Mouse (Mus musculus): ENCODE data around the gene Erbin. TPM values are rescaled to one million over a fixed set of nuclear protein-coding genes. Genes with fewer than 3 reads are reported as not detected.
A peak's percentile ranks its signal among the peaks of the same experiment; 100 is the strongest.

Erbin gene
- total RNA-seq, 2 experiments from 2014 or later = 41.2 to 43.2 TPM

GRCm38 (mm10) chr13:103919234-103919955 lies 919 bp downstream of the Erbin start:
- peak; percentile 10 for DNase-seq
- intact Hi-C loops (cut with DNase I; ENCODE audit: low total_unique reads) = no loop called here

- no peak for DNase-seq
- intact Hi-C loops (cut with DNase I; ENCODE audit: low total_unique reads) = no loop called here
Observed at GRCm38 (mm10) chr13:103918432-103918831, 1.9 kb downstream of the Erbin start.

GRCm38 (mm10) chr13:103914114-103914736 lies 6.1 kb downstream of the Erbin start:
- intact Hi-C loops (cut with DNase I; ENCODE audit: low total_unique reads) = no loop called here
- DNase-seq = no peak

GRCm38 (mm10) chr13:103912351-103912750 lies 8.0 kb downstream of the Erbin start:
- DNase-seq = no peak
- intact Hi-C loops (cut with DNase I; ENCODE audit: low total_unique reads) = no loop called here

GRCm38 (mm10) chr13:103910598-103910997 lies 9.7 kb downstream of the Erbin start:
- intact Hi-C loops (cut with DNase I; ENCODE audit: low total_unique reads) = no loop called here
- no peak for DNase-seq

GRCm38 (mm10) chr13:103909894-103910293 lies 10.4 kb downstream of the Erbin start:
- no peak for DNase-seq
- intact Hi-C loops (cut with DNase I; ENCODE audit: low total_unique reads) = no loop called here

DNA sequence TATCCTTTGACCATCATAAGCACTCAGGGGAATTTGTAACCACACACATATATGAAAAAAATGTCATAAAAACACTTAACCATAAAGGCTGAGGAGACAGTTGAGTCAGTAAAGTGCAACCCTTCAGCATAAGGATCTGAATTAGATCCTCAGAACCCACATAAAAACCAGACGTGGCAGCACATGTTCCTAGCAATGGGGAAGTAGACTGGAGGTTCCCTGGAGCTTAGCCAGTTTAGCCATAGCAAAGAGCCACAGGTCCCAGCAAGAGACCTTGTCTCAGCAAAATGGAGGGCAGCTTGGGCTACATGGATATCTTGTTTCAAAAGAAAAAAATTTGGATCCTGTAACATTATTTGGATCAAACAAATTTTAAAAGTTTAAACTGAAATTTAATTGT lies 20.3 kb downstream of the Erbin start:
- no peak for DNase-seq
- intact Hi-C loops (cut with DNase I; ENCODE audit: low total_unique reads) = no loop called here

DNA sequence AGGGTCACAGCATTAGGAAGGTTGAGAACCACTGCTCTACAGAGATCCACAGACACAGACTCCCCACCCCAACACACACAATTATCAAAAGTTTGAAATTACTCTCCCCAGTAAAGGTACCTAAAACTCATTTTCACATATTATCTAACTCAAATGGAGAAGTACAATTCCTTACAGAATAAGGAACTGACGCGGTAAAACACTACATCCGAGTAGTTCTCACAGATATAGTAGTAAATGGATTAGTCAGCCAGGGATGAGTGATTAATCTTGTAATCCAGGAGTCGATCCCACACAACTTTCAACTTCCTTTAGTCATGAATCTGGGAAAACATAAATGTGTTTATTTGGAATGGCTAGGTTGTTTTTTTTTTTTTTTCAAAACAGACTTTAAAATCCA lies 22.7 kb downstream of the Erbin start:
- intact Hi-C loops (cut with DNase I; ENCODE audit: low total_unique reads) = no loop called here

GRCm38 (mm10) chr13:103893065-103893464 lies 27.2 kb downstream of the Erbin start:
- intact Hi-C loops (cut with DNase I; ENCODE audit: low total_unique reads) = no loop called here
- no peak for DNase-seq

More for the DNA sequence above, 22.7 kb downstream of the Erbin start:
- no peak for DNase-seq

DNA sequence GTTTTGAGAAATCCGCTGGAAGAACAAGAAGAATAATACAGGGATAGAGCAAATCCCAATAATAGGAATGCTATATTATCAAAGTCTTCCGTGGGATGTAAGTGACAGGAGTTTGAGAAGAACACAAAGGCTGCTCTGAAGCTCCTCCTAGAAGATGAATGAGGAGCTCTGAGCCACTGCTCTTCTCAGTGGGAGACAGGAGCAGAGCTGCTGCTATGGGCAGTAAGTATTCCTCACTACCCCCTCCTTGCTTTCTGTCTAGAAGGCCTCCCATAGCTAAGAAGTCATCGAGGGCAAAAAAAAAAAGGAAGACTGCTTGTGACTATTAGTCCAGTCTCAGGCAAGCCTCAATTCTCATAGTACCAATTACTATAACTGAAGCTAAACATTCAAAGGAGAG lies 30.3 kb downstream of the Erbin start:
- no peak for DNase-seq
- intact Hi-C loops (cut with DNase I; ENCODE audit: low total_unique reads) = no loop called here

- DNase-seq = no peak
- intact Hi-C loops (cut with DNase I; ENCODE audit: low total_unique reads) = no loop called here
Observed at GRCm38 (mm10) chr13:103886503-103886902, 33.8 kb downstream of the Erbin start.

GRCm38 (mm10) chr13:103881200-103881599 lies 39.1 kb downstream of the Erbin start:
- no peak for DNase-seq
- intact Hi-C loops (cut with DNase I; ENCODE audit: low total_unique reads) = no loop called here

- no peak for DNase-seq
- intact Hi-C loops (cut with DNase I; ENCODE audit: low total_unique reads) = no loop called here
Observed at GRCm38 (mm10) chr13:103876743-103877142, 43.6 kb downstream of the Erbin start.

- no peak for DNase-seq
- intact Hi-C loops (cut with DNase I; ENCODE audit: low total_unique reads) = no loop called here
Observed at GRCm38 (mm10) chr13:103875823-103876514, 44.3 kb downstream of the Erbin start.

DNA sequence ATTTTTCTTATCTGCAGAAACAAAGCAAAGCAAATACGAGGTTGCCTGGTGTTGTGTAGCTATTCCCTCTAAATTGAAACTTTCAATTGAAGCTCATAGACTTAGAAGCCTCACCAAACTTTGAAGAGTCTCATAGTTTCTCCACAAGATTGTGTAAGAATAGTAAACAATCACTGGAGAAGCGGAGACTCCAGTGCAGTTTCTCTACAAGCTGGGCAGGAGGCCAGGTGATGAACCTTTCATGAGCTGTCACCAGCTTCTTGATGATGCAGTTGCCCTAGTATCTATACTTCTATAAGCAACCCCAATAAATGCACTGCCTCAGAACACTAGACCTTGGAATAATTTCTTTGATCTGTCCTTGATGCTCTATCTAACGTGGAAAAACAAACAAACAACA lies 49.5 kb downstream of the Erbin start:
- peak; percentile 8 for DNase-seq
- intact Hi-C loops (cut with DNase I; ENCODE audit: low total_unique reads) = no loop called here

DNA sequence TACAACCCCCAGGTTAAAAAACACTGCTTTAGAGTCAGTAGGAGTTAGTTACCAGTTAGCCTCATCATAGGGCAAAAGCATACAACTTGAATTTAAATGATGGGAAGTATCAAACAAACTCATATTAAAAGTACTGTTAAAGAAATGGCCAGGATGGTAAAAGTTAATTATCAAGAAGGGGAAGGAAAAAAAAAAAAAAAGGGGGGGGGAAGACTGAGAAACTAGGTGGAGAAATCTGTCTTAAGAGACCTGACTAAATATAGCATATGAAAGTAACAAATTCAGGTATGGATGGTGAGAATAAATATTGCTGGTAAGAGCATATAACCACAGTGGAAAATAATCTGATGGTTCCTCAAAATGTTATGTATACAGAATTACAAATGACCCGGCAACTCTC lies 50.2 kb downstream of the Erbin start:
- no peak for DNase-seq
- intact Hi-C loops (cut with DNase I; ENCODE audit: low total_unique reads) = no loop called here

DNA sequence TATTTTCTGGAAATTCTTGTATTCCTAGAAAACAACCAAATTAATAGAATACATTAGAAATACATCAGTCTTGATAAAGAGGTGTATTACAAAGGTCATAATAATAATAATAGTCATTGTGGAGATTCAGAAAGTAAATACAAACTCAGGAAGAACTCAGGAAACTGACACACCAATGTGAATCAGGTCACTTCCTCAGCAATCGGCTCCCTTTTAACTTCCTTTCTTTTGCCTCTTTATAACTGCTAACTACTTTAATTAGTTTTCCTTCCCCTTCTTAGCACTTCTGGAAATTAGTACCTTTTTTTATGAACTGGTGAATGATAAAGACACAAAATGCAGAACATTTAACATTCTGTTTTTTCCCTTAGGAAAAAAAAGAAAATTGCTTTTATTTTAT lies 51.4 kb downstream of the Erbin start:
- DNase-seq = no peak
- intact Hi-C loops (cut with DNase I; ENCODE audit: low total_unique reads) = no loop called here

GRCm38 (mm10) chr13:103862041-103862440 lies 58.3 kb downstream of the Erbin start:
- intact Hi-C loops (cut with DNase I; ENCODE audit: low total_unique reads) = no loop called here
- no peak for DNase-seq

GRCm38 (mm10) chr13:103859041-103859440 lies 61.3 kb downstream of the Erbin start:
- intact Hi-C loops (cut with DNase I; ENCODE audit: low total_unique reads) = loop anchor here (5.0 kb wide), 1 partner anchor 188 kb away; no protein-coding TSS in a partner anchor
- DNase-seq = no peak

- DNase-seq = no peak
- intact Hi-C loops (cut with DNase I; ENCODE audit: low total_unique reads) = no loop called here
Observed at GRCm38 (mm10) chr13:103847614-103848013, 72.7 kb downstream of the Erbin start.

Data from gastrocnemius, postnatal 14 days (tissue).